26 mouse cellular contexts compared by ENCODE assay signal in genomic region chr7:107609622-107610255, GRCm38 (mm10). TPM values are rescaled to one million over a fixed set of nuclear protein-coding genes. Genes with fewer than 3 reads are reported as not detected.
A peak's percentile ranks its signal among the peaks of the same experiment; 100 is the strongest.
DNase-seq lines count a peak whose midpoint lies in the region; ATAC-seq and TF ChIP-seq lines count a peak whose summit lies in the region.
"Had no signal": no experiment of that assay in that cellular context is flagged by ENCODE, and none has a peak within 500 bp of the region (broad histone marks: within the 10 kb centered on the region; RNA-seq: fewer than 3 reads in every experiment).

No protein-coding gene starts in this region.

- DNase-seq in spleen, postnatal 36 days (ENCODE audit: low spot score in 2 of 2), result peak; percentile 38 to 47
- no peak for DNase-seq in spleen, adult 18-20 months
- DNase-seq in CH12.LX (ENCODE audit: extremely low read depth), result peak; percentile 95
- no peak for DNase-seq in ovary, postnatal 10 days (ENCODE audit: low spot score)
- no peak for DNase-seq in stomach, postnatal 0 days (ENCODE audit: low spot score)
- DNase-seq: adrenal gland, adult 8-10 months; adrenal gland, postnatal 36 days; cerebellum, adult 11 months; cerebellum, adult 8-10 months; cerebellum, postnatal 25 days; forebrain, postnatal 0 days; gastrocnemius, postnatal 14 days had no signal

- H3K27me3 ChIP-seq in CH12.LX (replicated peaks), result no peaks in the 10 kb centered on the region
- no peaks in the 10 kb centered on the region for H3K27me3 ChIP-seq in stomach, postnatal 0 days (ENCODE audit: control insufficient read depth, insufficient read depth, low read length)
- no peaks in the 10 kb centered on the region for H3K27me3 ChIP-seq in intestine, embryonic 16.5 days (replicated peaks; ENCODE audit: control insufficient read depth, insufficient read depth, low read length)
- H3K27me3 ChIP-seq: embryonic facial prominence, embryonic 13.5 days; forebrain, embryonic 13.5 days; heart, embryonic 12.5 days had no signal

- H3K9me3 ChIP-seq in CH12.LX (replicated peaks; ENCODE audit: low read length), result no peaks in the 10 kb centered on the region
- H3K9me3 ChIP-seq in stomach, postnatal 0 days (ENCODE audit: control insufficient read depth, low read length), result no peaks in the 10 kb centered on the region
- H3K9me3 ChIP-seq in intestine, embryonic 16.5 days (ENCODE audit: control insufficient read depth, low read length), result no peaks in the 10 kb centered on the region
- H3K9me3 ChIP-seq: embryonic facial prominence, embryonic 13.5 days; forebrain, embryonic 13.5 days; heart, embryonic 12.5 days; hindbrain, embryonic 10.5 days had no signal

- peaks cover 55% of the 10 kb centered on the region for H3K79me2 ChIP-seq in CH12.LX (replicated peaks; ENCODE audit: control insufficient read depth, extremely low read depth, insufficient read depth, poor library complexity, severe bottlenecking)

- H3K36me3 ChIP-seq in CH12.LX (replicated peaks in 1 of 2; ENCODE audit: control insufficient read depth in 1 of 2, insufficient read depth in 1 of 2, low read length in 1 of 2), result peaks cover 17 to 66% of the 10 kb centered on the region in 2 experiments
- no peaks in the 10 kb centered on the region for H3K36me3 ChIP-seq in stomach, postnatal 0 days (ENCODE audit: control insufficient read depth, insufficient read depth, low read length)
- no peaks in the 10 kb centered on the region for H3K36me3 ChIP-seq in intestine, embryonic 16.5 days (ENCODE audit: control insufficient read depth, insufficient read depth, low read length)
- H3K36me3 ChIP-seq: embryonic facial prominence, embryonic 13.5 days; heart, embryonic 12.5 days; hindbrain, embryonic 10.5 days had no signal

- ATAC-seq in inflammation-experienced regulatory T-cells, adult 6 months, result peak; percentile 77
- ATAC-seq in stomach, postnatal 0 days (ENCODE audit: low FRiP score, low TSS enrichment), result no peak
- no peak for ATAC-seq in intestine, embryonic 16.5 days
- ATAC-seq: forebrain, embryonic 13.5 days; forebrain, postnatal 0 days had no signal

- H3K4me1 ChIP-seq in CH12.LX (ENCODE audit: control insufficient read depth in 1 of 2, insufficient read depth in 2 of 2), result peaks cover 36 to 90% of the 10 kb centered on the region in 2 experiments
- no peaks in the 10 kb centered on the region for H3K4me1 ChIP-seq in stomach, postnatal 0 days (replicated peaks; ENCODE audit: control insufficient read depth, insufficient read depth)
- H3K4me1 ChIP-seq in intestine, embryonic 16.5 days (ENCODE audit: control insufficient read depth, insufficient read depth, low read length), result no peaks in the 10 kb centered on the region
- H3K4me1 ChIP-seq: embryonic facial prominence, embryonic 13.5 days; forebrain, embryonic 13.5 days; heart, embryonic 12.5 days; hindbrain, embryonic 10.5 days had no signal

- TF ChIP-seq POLR2A in CH12.LX (IDR thresholded peaks at IDR 0.05; ENCODE audit: low read depth, low read length), result peak; percentile 25; the same call in 1 of the 2 replicates

- TF ChIP-seq CTCF in CH12.LX (conservative IDR thresholded peaks at IDR 0.05 in 1 of 2, IDR thresholded peaks at IDR 0.05 in 1 of 2; ENCODE audit: low read depth in 2 of 2, low read length in 2 of 2), result no peak
- no peak for TF ChIP-seq CTCF in stomach, postnatal 0 days (IDR thresholded peaks at IDR 0.05; ENCODE audit: low read depth)

- 83% methylated on average over 2 of the region's 2 CpGs for WGBS in stomach, postnatal 0 days
- WGBS in intestine, embryonic 16.5 days, result 91% methylated on average over 2 of the region's 2 CpGs

- H3K4me2 ChIP-seq in CH12.LX (ENCODE audit: insufficient read depth, low read depth, poor library complexity, severe bottlenecking), result peak overlapping the region; percentile 67
- no peak overlapping the region for H3K4me2 ChIP-seq in stomach, postnatal 0 days (replicated peaks; ENCODE audit: low read depth)
- no peak overlapping the region for H3K4me2 ChIP-seq in intestine, embryonic 16.5 days (ENCODE audit: low read depth, low read length)
- H3K4me2 ChIP-seq: embryonic facial prominence, embryonic 13.5 days; forebrain, embryonic 13.5 days; heart, embryonic 12.5 days; hindbrain, embryonic 14.5 days had no signal

- in situ Hi-C loops in CH12.LX (cut with MboI; ENCODE audit: low pct_ligation_motif_present, low pct_unique_long_range_greater_than_20kb, low sequenced_read_pairs), result no loop called here

- dilution Hi-C loops in CH12.LX (cut with MboI; ENCODE audit: extremely low pct_ligation_motif_present, extremely low pct_unique_long_range_greater_than_20kb, low sequenced_read_pairs), result no loop called here

- H3K4me3 ChIP-seq in CH12.LX (replicated peaks in 1 of 3; ENCODE audit: low read depth in 2 of 3, low read length in 2 of 3, poor library complexity in 1 of 3), result no peak overlapping the region
- no peak overlapping the region for H3K4me3 ChIP-seq in stomach, postnatal 0 days (ENCODE audit: low read depth, low read length)
- H3K4me3 ChIP-seq in intestine, embryonic 16.5 days (ENCODE audit: low read length), result no peak overlapping the region
- H3K4me3 ChIP-seq: embryonic facial prominence, embryonic 13.5 days; forebrain, embryonic 13.5 days; heart, embryonic 12.5 days; hindbrain, embryonic 10.5 days had no signal

- TF ChIP-seq RAD21 in CH12.LX (IDR thresholded peaks at IDR 0.05; ENCODE audit: low read depth, low read length), result peak; percentile 18

- peak; percentile 94 for TF ChIP-seq EP300 in CH12.LX (IDR thresholded peaks at IDR 0.05; ENCODE audit: low read length)
- TF ChIP-seq EP300 in stomach, postnatal 0 days (optimal IDR thresholded peaks at IDR 0.05), result no peak

- peak overlapping the region; percentile 44 for H3K9ac ChIP-seq in CH12.LX (ENCODE audit: insufficient read depth, low read depth)
- H3K9ac ChIP-seq in stomach, postnatal 0 days (ENCODE audit: low read length), result no peak overlapping the region
- H3K9ac ChIP-seq in intestine, embryonic 16.5 days (ENCODE audit: low read depth, low read length), result no peak overlapping the region
- H3K9ac ChIP-seq: embryonic facial prominence, embryonic 13.5 days; forebrain, embryonic 13.5 days; forebrain, postnatal 0 days; heart, embryonic 12.5 days; hindbrain, embryonic 14.5 days had no signal

- peak overlapping the region; percentile 98 for H3K27ac ChIP-seq in CH12.LX (ENCODE audit: insufficient read depth, low read depth)
- no peak overlapping the region for H3K27ac ChIP-seq in stomach, postnatal 0 days (replicated peaks)
- no peak overlapping the region for H3K27ac ChIP-seq in intestine, embryonic 16.5 days (ENCODE audit: low read length)
- H3K27ac ChIP-seq: embryonic facial prominence, embryonic 13.5 days; forebrain, embryonic 13.5 days; hindbrain, embryonic 10.5 days; hindbrain, embryonic 14.5 days had no signal

TF ChIP-seq in CH12.LX, 34 proteins besides CTCF, POLR2A, EP300 and RAD21 (continues in another document):
- TF ChIP-seq ZC3H11A (IDR thresholded peaks at IDR 0.05; ENCODE audit: low read depth, low read length) (no peak), NELFE (IDR thresholded peaks at IDR 0.05; ENCODE audit: low read depth, low read length) (no peak), ELF1 (IDR thresholded peaks at IDR 0.05; ENCODE audit: low read depth, low read length) (peak; percentile 41; the same call in 1 of the 2 replicates), MAX (IDR thresholded peaks at IDR 0.05; ENCODE audit: low read length) (peak; percentile 64; the same call in 1 of the 2 replicates), NRF1 (IDR thresholded peaks at IDR 0.05; ENCODE audit: low read depth, low read length) (no peak), JUND (conservative IDR thresholded peaks at IDR 0.05; ENCODE audit: low read depth, low read length) (peak; percentile 79), MEF2A (IDR thresholded peaks at IDR 0.05; ENCODE audit: borderline replicate concordance, low read depth, low read length) (peak; percentile 97), SIN3A (IDR thresholded peaks at IDR 0.05; ENCODE audit: low read length) (peak; percentile 72), E2F4 (IDR thresholded peaks at IDR 0.05; ENCODE audit: insufficient replicate concordance, low read depth, low read length) (no peak), USF2 (conservative IDR thresholded peaks at IDR 0.05; ENCODE audit: low read depth, low read length) (no peak), MAFK (IDR thresholded peaks at IDR 0.05; ENCODE audit: insufficient replicate concordance, low read length) (peak; percentile 85), GABPA (IDR thresholded peaks at IDR 0.05; ENCODE audit: insufficient replicate concordance, low read depth, low read length) (no peak), MAZ (IDR thresholded peaks at IDR 0.05; ENCODE audit: low read depth, low read length) (peak; percentile 74), CHD1 (IDR thresholded peaks at IDR 0.05; ENCODE audit: low read depth, low read length) (peak; percentile 78; the same call in 1 of the 2 replicates), SMC3 (IDR thresholded peaks at IDR 0.05; ENCODE audit: low read depth, low read length) (peak; percentile 12), TBP (conservative IDR thresholded peaks at IDR 0.05; ENCODE audit: low read depth, low read length) (no peak), MYC (IDR thresholded peaks at IDR 0.05; ENCODE audit: low read depth, low read length) (peak; percentile 58; the same call in 1 of the 2 replicates)

RNA-seq across cellular contexts. Expression of gene Ppfibp2, which starts 14.7 kb away (rescaled TPM):
- total RNA-seq in CH12.LX (2012; rRNA removed) (27.5 and 40.3 TPM in 2 replicates), CH12.LX (2014; rRNA removed) (30.2 and 32.9 TPM in 2 replicates)
- 40.2 and 44.7 TPM in 2 replicates for polyA plus RNA-seq in CH12.LX (2012; ENCODE audit: insufficient read length, low read depth)
- under 1 TPM; 0.47 to 0.63 (median 0.57) TPM for polyA plus RNA-seq in inflammation-experienced regulatory T-cells, adult 6 months (2017; shearing (Covaris generic))
- polyA plus RNA-seq in stomach, postnatal 0 days (2015; fragmentation: Nextera tagmentation; extraction: Ambion mirVana), result 17.8 and 19.2 TPM in 2 replicates
- 13.7 and 14.7 TPM in 2 replicates for polyA plus RNA-seq in intestine, embryonic 16.5 days (2015; fragmentation: Nextera tagmentation; extraction: Ambion mirVana)

RNA-seq across cellular contexts. Expression of gene 5330417H12Rik, which starts 15.2 kb away (rescaled TPM):
- total RNA-seq in CH12.LX (2012; rRNA removed), result 0.13 TPM in 1 of 2 replicates, not detected in the other
- not detected in 2 replicates for total RNA-seq in CH12.LX (2014; rRNA removed)
- polyA plus RNA-seq in CH12.LX (2012; ENCODE audit: insufficient read length, low read depth), result not detected in 2 replicates
- polyA plus RNA-seq in inflammation-experienced regulatory T-cells, adult 6 months (2017; shearing (Covaris generic)), result not detected
- not detected in 2 replicates for polyA plus RNA-seq in stomach, postnatal 0 days (2015; fragmentation: Nextera tagmentation; extraction: Ambion mirVana)
- not detected in 2 replicates for polyA plus RNA-seq in intestine, embryonic 16.5 days (2015; fragmentation: Nextera tagmentation; extraction: Ambion mirVana)
- total RNA-seq: adrenal gland, adult 8-10 months; adrenal gland, postnatal 36 days; ES-E14; forebrain, postnatal 0 days; gastrocnemius, adult 18-20 months; gastrocnemius, postnatal 14 days; granulocyte monocyte progenitor cell, adult 5-6 weeks; heart, adult 8-10 months; heart, postnatal 25 days had no signal
- polyA plus RNA-seq: brain, embryonic 14.5 days; embryonic facial prominence, embryonic 13.5 days; forebrain, embryonic 13.5 days; forebrain, postnatal 0 days; heart, embryonic 12.5 days; heart, embryonic 16.5 days; hindbrain, embryonic 10.5 days; hindbrain, embryonic 14.5 days had no signal

RNA-seq across cellular contexts. Expression of gene Olfml1, which starts 42.5 kb away (rescaled TPM):
- not detected in 2 replicates for total RNA-seq in CH12.LX (2012; rRNA removed)
- total RNA-seq in CH12.LX (2014; rRNA removed), result not detected in 2 replicates
- polyA plus RNA-seq in CH12.LX (2012; ENCODE audit: insufficient read length, low read depth), result not detected in 2 replicates
- not detected for polyA plus RNA-seq in inflammation-experienced regulatory T-cells, adult 6 months (2017; shearing (Covaris generic))
- 10.2 and 11.0 TPM in 2 replicates for polyA plus RNA-seq in stomach, postnatal 0 days (2015; fragmentation: Nextera tagmentation; extraction: Ambion mirVana)
- 9.6 and 11.1 TPM in 2 replicates for polyA plus RNA-seq in intestine, embryonic 16.5 days (2015; fragmentation: Nextera tagmentation; extraction: Ambion mirVana)
- total RNA-seq: granulocyte monocyte progenitor cell, adult 5-6 weeks had no signal

Comparison
In these comparisons a context has a peak if more than half of its experiments do, and no peak if none do; other contexts are left out.
1. DNase-seq: peak in spleen, postnatal 36 days (2 of 2) and CH12.LX (single experiment); none in spleen, adult 18-20 months (0 of 2), ovary, postnatal 10 days (single experiment) and stomach, postnatal 0 days (single experiment).
2. RNA of gene Olfml1, which starts 42.5 kb away (polyA plus RNA-seq): 9.6 to 11.1 TPM in intestine, embryonic 16.5 days and 10.2 to 11.0 TPM in stomach, postnatal 0 days; not detected in CH12.LX and not detected in inflammation-experienced regulatory T-cells, adult 6 months; every median in the first group is over 10 times any median in the second.